Mouse (Mus musculus): ENCODE data around the gene Ppp1r9b. TPM values are rescaled to one million over a fixed set of nuclear protein-coding genes. Genes with fewer than 3 reads are reported as not detected.

Ppp1r9b gene
- polyA plus RNA-seq, 1 experiment from 2014 or later = 14.3 TPM

GRCm38 (mm10) chr11:95022237-95022992 lies 31.6 kb downstream of the Ppp1r9b start:
- H3K4me1 ChIP-seq (ENCODE audit: insufficient read depth) = no peaks in the 10 kb centered on the region
- H3K4me3 ChIP-seq (ENCODE audit: low read depth, low read length) = no peak overlapping the region
- peaks cover 76% of the 10 kb centered on the region for H3K36me3 ChIP-seq (ENCODE audit: insufficient read depth)
- 75% methylated on average over 10 of the region's 10 CpGs for WGBS
- no peak overlapping the region for H3K9ac ChIP-seq
- 0 out of 2 replicates have a peak, but pooled peaks cover 3% of the 10 kb centered on the region for H3K27me3 ChIP-seq (ENCODE audit: insufficient read depth, low read length)
- H3K4me2 ChIP-seq = no peak overlapping the region
- no peaks in the 10 kb centered on the region for H3K9me3 ChIP-seq (ENCODE audit: low read depth, low read length)
- TF ChIP-seq CTCF (IDR thresholded peaks at IDR 0.05; ENCODE audit: low read depth) = peak; percentile 50
- no peak for ATAC-seq (ENCODE audit: insufficient read depth)
- DNase-seq = peak; percentile 44
- H3K27ac ChIP-seq (ENCODE audit: low read depth) = no peak overlapping the region

GRCm38 (mm10) chr11:95023481-95023880 lies 32.6 kb downstream of the Ppp1r9b start:
- no peak overlapping the region for H3K27ac ChIP-seq (ENCODE audit: low read depth)
- ATAC-seq (ENCODE audit: insufficient read depth) = no peak
- no peak for TF ChIP-seq CTCF (IDR thresholded peaks at IDR 0.05; ENCODE audit: low read depth)
- H3K9me3 ChIP-seq (ENCODE audit: low read depth, low read length) = no peaks in the 10 kb centered on the region
- H3K9ac ChIP-seq = no peak overlapping the region
- no peak overlapping the region for H3K4me3 ChIP-seq (ENCODE audit: low read depth, low read length)
- no peak for DNase-seq
- 95% methylated on average over 9 of the region's 9 CpGs for WGBS
- 0 out of 2 replicates have a peak, but pooled peaks cover 3% of the 10 kb centered on the region for H3K27me3 ChIP-seq (ENCODE audit: insufficient read depth, low read length)
- H3K36me3 ChIP-seq (ENCODE audit: insufficient read depth) = peaks cover 76% of the 10 kb centered on the region
- no peaks in the 10 kb centered on the region for H3K4me1 ChIP-seq (ENCODE audit: insufficient read depth)
- H3K4me2 ChIP-seq = no peak overlapping the region

GRCm38 (mm10) chr11:95024439-95025184 lies 33.8 kb downstream of the Ppp1r9b start:
- Histone ChIP-seq H3K27me3 (ENCODE audit: insufficient read depth, low read length) (0 out of 2 replicates have a peak, but pooled peaks cover 3% of the 10 kb centered on the region), H3K4me1 (ENCODE audit: insufficient read depth) (no peaks in the 10 kb centered on the region), H3K27ac (ENCODE audit: low read depth) (no peak overlapping the region), H3K36me3 (ENCODE audit: insufficient read depth) (peaks cover 65% of the 10 kb centered on the region), H3K4me3 (ENCODE audit: low read depth, low read length) (no peak overlapping the region), H3K9ac (no peak overlapping the region), H3K4me2 (no peak overlapping the region), H3K9me3 (ENCODE audit: low read depth, low read length) (no peaks in the 10 kb centered on the region)
- ATAC-seq (ENCODE audit: insufficient read depth) (no peak), DNase-seq (peak; percentile 31)
- WGBS = 62% methylated on average over 29 of the region's 29 CpGs
- no peak for TF ChIP-seq CTCF (IDR thresholded peaks at IDR 0.05; ENCODE audit: low read depth)

- Histone ChIP-seq H3K4me2 (no peak overlapping the region), H3K9me3 (ENCODE audit: low read depth, low read length) (no peaks in the 10 kb centered on the region), H3K9ac (no peak overlapping the region), H3K4me3 (ENCODE audit: low read depth, low read length) (no peak overlapping the region), H3K4me1 (ENCODE audit: insufficient read depth) (no peaks in the 10 kb centered on the region), H3K36me3 (ENCODE audit: insufficient read depth) (peaks cover 58% of the 10 kb centered on the region), H3K27me3 (ENCODE audit: insufficient read depth, low read length) (no peaks in the 10 kb centered on the region), H3K27ac (ENCODE audit: low read depth) (no peak overlapping the region)
- 0 out of 2 replicates have a peak, but pooled peaks have one; percentile 7 for ATAC-seq (ENCODE audit: insufficient read depth)
- DNase-seq = no peak
- WGBS = 74% methylated on average over 11 of the region's 11 CpGs
- no peak for TF ChIP-seq CTCF (IDR thresholded peaks at IDR 0.05; ENCODE audit: low read depth)
Measured at GRCm38 (mm10) chr11:95025227-95026012, 34.6 kb downstream of the Ppp1r9b start.

- peaks cover 51% of the 10 kb centered on the region for H3K36me3 ChIP-seq (ENCODE audit: insufficient read depth)
- no peak overlapping the region for H3K4me2 ChIP-seq
- no peaks in the 10 kb centered on the region for H3K9me3 ChIP-seq (ENCODE audit: low read depth, low read length)
- no peaks in the 10 kb centered on the region for H3K27me3 ChIP-seq (ENCODE audit: insufficient read depth, low read length)
- H3K4me1 ChIP-seq (ENCODE audit: insufficient read depth) = no peaks in the 10 kb centered on the region
- WGBS = 59% methylated on average over 6 of the region's 6 CpGs
- no peak for ATAC-seq (ENCODE audit: insufficient read depth)
- no peak overlapping the region for H3K4me3 ChIP-seq (ENCODE audit: low read depth, low read length)
- TF ChIP-seq CTCF (IDR thresholded peaks at IDR 0.05; ENCODE audit: low read depth) = no peak
- no peak overlapping the region for H3K9ac ChIP-seq
- no peak for DNase-seq
- no peak overlapping the region for H3K27ac ChIP-seq (ENCODE audit: low read depth)
Measured at GRCm38 (mm10) chr11:95026090-95026542, 35.3 kb downstream of the Ppp1r9b start.

DNA sequence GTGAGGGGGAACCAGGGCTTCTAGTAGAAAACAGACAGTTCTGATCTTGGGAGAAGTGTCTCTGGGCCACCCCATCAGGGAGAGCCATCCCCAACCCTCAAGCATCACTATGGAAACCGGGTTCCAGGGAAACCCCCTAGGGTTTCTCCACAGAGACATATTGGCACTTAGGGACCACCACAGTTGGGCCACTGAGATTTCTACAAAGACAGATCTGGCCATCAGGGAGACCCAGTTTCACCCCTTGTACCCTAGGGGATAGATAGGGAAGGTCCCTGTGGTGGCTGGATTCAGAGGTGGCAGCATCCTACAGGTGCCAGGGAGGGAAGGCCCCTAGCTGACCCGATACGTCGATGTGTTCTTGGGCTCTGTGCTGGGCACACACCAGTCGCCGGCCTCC lies 36.0 kb downstream of the Ppp1r9b start:
- H3K4me2 ChIP-seq = no peak overlapping the region
- H3K4me1 ChIP-seq (ENCODE audit: insufficient read depth) = no peaks in the 10 kb centered on the region
- no peak overlapping the region for H3K9ac ChIP-seq
- 74% methylated on average over 6 of the region's 6 CpGs for WGBS
- DNase-seq (no peak), ATAC-seq (ENCODE audit: insufficient read depth) (no peak)
- no peaks in the 10 kb centered on the region for H3K9me3 ChIP-seq (ENCODE audit: low read depth, low read length)
- H3K36me3 ChIP-seq (ENCODE audit: insufficient read depth) = peaks cover 44% of the 10 kb centered on the region
- H3K27ac ChIP-seq (ENCODE audit: low read depth) = no peak overlapping the region
- no peak overlapping the region for H3K4me3 ChIP-seq (ENCODE audit: low read depth, low read length)
- no peak for TF ChIP-seq CTCF (IDR thresholded peaks at IDR 0.05; ENCODE audit: low read depth)
- no peaks in the 10 kb centered on the region for H3K27me3 ChIP-seq (ENCODE audit: insufficient read depth, low read length)

Data from lung, embryonic 14.5 days (tissue).